Mouse (Mus musculus) heart, postnatal 0 days (tissue): ENCODE measurements around the gene Eif4a1.

Source experiments
- CTCF ChIP-seq: IDR thresholded peaks from 2 replicates; pipeline ENCODE4 v1.5.1; 2016; ENCODE audit warnings: antibody characterized with exemption, control low read depth, low read depth
- EP300 ChIP-seq: IDR thresholded peaks from 2 replicates; pipeline ENCODE4 v1.6.1; 2016; ENCODE audit warnings: antibody characterized with exemption, low read depth

GRCm38 (mm10) chr11:69716953-69717352 lies 44.7 kb upstream of the Eif4a1 start:
- TF ChIP-seq EP300 = no peak
- no peak for TF ChIP-seq CTCF
